Mouse (Mus musculus) thymus, postnatal 36 days (tissue): Measurements from ENCODE around the gene Avpi1.
"Not testable (repeated sequence)": the region's sequence is repeated elsewhere in the genome, so short reads cannot be mapped to it uniquely, and the experiment has no call there.

Experiments
- DNase-seq, 2 experiments: peaks; one replicate each; pipeline ENCODE4 v3.0.0; 2022; ENCODE audit warnings: mixed read lengths in 2 of 2

The Avpi1 gene

GRCm38 (mm10) chr19:42104681-42105080 is 24.2 kb downstream of the Avpi1 start:
- no peak for DNase-seq

- no peak for DNase-seq
These were observed 29.5 kb downstream of the Avpi1 start for GRCm38 (mm10) chr19:42099406-42099805.

GRCm38 (mm10) chr19:42090637-42091141 is 38.2 kb downstream of the Avpi1 start:
- DNase-seq: peak; percentile 50 to 67

- DNase-seq: peak; percentile 97 to 99
These were observed 38.9 kb downstream of the Avpi1 start, which contains the start of gene Pi4k2a for GRCm38 (mm10) chr19:42089748-42090595. TSS of gene Pi4k2a (plus strand) at chr19:42090470.

- peak; percentile 70 to 81 for DNase-seq
These were observed 39.6 kb downstream of the Avpi1 start for GRCm38 (mm10) chr19:42089103-42089747.

GRCm38 (mm10) chr19:42086166-42086565 is 42.7 kb downstream of the Avpi1 start, which contains the start of gene Morn4:
TSS of gene Morn4 (minus strand) at chr19:42086357.
- peak in 1 of 2 experiments; percentile 20 for DNase-seq

GRCm38 (mm10) chr19:42085690-42086089 is 43.2 kb downstream of the Avpi1 start:
- no peak for DNase-seq

GRCm38 (mm10) chr19:42081613-42082012 is 47.2 kb downstream of the Avpi1 start:
- DNase-seq: not testable (repeated sequence)

GRCm38 (mm10) chr19:42080469-42080868 is 48.4 kb downstream of the Avpi1 start:
- DNase-seq: no peak

- DNase-seq: no peak
These were observed 48.9 kb downstream of the Avpi1 start for GRCm38 (mm10) chr19:42079950-42080349.

- DNase-seq: no peak
These were observed 49.9 kb downstream of the Avpi1 start for GRCm38 (mm10) chr19:42079006-42079405.

GRCm38 (mm10) chr19:42078566-42078965 is 50.3 kb downstream of the Avpi1 start:
- DNase-seq: no peak

GRCm38 (mm10) chr19:42075992-42076391 is 52.9 kb downstream of the Avpi1 start:
- DNase-seq: no peak

- DNase-seq: no peak
These were observed 53.8 kb downstream of the Avpi1 start for GRCm38 (mm10) chr19:42075051-42075450.
